Mouse (Mus musculus): ENCODE measurements around the gene Atp11c.

The Atp11c gene

DNA sequence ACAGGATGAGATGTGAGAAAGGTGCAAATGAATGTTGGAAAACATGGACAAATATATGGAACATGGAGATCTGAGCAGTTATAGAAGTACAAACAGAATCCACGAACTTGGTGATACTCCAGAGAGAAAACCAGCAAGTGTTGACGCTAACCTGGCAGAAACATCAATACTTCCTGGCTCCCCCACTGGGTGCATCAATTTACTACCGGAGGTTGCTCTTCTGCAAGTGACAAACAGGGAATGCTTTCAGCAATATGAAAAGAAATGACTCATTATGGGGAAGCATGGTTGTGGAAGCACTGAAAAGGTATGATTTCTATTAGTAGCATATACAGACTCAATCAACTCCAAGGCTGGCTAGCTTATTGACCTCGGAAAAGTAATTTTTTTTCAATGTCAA is 198.2 kb downstream of the Atp11c start:
- DNase-seq (ENCODE audit: extremely low read depth, low read depth, low spot score): no peak

DNA sequence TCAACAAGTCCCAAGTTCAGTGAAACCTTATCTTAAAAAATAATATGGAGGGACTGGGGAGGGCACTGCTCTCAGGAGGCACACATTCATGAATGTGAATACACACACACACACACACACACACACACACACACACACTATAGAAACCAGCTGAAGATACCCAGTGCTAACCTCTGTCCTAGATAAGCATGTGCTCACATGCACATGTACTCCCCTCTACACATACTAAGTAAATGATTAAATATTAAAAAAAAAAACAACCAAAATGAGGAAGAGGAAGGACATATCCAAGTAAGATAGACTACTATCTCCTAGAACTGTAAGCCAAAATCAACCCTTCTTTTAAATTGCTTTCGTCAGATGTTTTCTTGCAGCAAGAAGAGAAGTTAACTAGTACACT is 205.6 kb downstream of the Atp11c start:
- no peak for DNase-seq (ENCODE audit: extremely low read depth, low read depth, low spot score)

DNA sequence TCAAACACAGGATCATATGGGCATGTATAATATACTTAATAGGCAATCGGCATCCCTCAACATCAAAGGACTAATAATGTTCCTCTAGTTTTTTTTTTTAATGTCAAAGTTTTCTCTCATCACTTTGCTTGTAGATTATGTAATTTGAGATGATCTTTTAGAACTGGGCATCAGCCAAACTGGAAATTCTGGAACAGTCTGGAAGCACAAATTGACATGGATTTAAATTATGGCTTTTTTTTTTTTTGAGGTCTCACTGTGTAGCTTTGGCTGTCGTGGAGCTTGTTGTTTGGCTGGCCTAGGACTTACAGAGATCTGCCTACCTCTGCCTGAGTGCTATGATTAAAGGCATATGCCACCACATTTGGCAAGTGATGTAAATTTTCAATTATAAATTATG is 210.8 kb downstream of the Atp11c start:
- DNase-seq (ENCODE audit: extremely low read depth, low read depth, low spot score): no peak

DNA sequence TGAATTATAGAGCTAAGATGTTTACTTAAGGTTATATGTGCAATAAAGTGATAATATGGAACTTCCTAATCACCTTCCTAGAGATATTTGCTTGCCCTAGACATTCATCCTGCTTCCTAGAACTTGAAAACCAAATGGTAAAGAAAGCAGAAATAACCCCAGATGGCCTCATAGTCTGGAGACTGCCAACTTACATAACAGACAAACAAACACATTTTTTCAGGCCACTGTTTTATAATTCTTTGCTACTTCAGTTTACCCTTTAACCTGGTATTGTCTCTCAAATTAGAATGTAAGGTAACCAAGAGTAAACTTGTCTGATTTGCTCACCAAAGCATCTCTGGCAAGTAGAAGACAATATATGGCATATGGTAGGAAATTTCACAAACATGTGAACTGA is 212.1 kb downstream of the Atp11c start:
- DNase-seq (ENCODE audit: extremely low read depth, low read depth, low spot score): no peak

DNA sequence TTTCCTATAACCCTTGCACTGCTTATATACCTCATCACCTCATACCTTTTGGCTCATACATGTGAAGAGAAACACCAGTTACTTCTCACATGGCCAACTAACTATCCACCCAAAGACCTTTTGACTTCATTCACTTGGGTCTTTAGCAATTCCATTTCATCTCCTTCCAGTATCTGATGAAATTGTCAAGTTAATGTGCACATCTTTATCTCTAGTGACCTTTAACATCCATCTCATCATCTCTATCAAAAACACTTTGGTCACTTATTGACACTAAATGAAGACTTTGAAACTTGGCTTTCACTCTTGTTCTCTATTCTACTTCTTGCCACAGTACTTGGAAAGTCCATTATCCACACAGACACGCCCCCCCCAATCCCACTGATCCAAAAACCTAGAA is 243.8 kb downstream of the Atp11c start:
- DNase-seq (ENCODE audit: extremely low read depth, low read depth, low spot score): no peak

DNA sequence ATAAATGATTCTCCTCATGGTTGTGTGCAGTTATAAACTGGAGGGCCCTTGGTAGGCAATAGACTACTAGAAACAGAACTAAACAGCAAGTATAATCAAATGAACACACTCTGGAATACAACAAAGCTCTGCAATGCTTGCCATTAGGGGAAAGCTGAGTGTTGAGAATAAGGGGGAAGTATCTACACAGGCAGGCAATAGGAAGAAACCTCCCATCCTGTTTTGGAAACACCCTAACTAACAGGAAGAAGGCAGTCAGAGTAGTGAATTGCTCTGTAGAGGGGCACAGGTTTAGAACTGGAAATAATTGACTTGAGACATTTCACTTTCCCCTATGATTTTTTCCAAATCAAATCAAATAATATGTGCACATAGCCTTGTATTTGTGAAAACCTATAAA is 247.1 kb downstream of the Atp11c start:
- no peak for DNase-seq (ENCODE audit: extremely low read depth, low read depth, low spot score)

DNA sequence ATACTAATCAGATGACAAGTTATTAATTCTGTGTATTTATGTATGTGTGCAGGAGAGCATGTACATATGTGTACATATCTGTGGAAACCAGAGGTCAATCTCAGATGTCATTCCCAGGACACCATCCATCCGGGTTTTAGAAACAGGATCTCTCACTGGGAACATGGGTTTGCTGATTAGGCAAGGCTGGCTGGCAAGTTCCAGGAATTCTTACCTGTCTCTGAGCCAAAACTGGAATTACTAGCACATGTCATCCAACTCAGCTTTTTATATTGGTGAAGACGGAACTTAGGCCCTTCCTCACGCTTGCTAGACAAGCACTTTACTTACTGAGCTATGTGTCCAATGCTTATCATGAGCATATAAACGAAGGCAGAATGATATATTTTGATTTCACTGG is 247.5 kb downstream of the Atp11c start:
- DNase-seq (ENCODE audit: extremely low read depth, low read depth, low spot score): no peak

DNA sequence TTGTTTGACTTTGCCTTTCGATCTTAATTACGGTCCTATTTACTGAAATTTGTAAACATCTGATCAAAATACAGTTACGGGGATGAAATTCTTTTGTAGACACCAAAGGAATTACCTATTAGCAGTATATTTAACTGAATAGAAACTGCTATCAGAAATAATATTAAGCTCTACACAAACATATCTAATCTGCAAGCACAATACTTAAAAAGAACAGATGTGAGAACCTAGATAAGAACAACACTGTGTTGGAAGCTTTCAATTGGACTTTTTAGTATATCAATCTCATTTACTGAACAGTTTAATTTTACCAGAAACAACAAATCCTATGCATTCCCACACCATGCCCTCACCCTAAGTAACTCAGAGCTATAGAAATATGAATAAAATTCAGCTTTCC is 262.8 kb downstream of the Atp11c start:
- no peak for DNase-seq (ENCODE audit: extremely low read depth, low read depth, low spot score)

DNA sequence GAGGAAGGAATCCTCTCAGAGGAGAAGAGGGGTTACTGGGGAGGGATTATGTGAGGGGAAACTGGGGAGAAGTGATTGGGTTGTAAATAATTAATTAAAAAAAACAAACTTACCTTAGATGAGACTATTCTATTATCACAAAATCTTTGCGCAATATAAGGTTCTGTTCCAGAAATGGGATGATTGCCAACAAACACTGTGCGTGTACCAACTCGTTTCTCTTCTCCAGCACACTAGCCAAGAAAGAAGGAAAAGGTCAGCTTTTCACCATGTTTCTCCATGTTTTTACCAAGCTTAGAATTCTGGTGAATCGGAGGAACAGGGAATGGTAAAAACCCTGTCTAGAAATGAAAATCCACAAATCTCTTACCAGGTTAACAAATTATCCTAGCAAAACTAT is 271.2 kb downstream of the Atp11c start:
- DNase-seq (ENCODE audit: extremely low read depth, low read depth, low spot score): peak; percentile 28

DNA sequence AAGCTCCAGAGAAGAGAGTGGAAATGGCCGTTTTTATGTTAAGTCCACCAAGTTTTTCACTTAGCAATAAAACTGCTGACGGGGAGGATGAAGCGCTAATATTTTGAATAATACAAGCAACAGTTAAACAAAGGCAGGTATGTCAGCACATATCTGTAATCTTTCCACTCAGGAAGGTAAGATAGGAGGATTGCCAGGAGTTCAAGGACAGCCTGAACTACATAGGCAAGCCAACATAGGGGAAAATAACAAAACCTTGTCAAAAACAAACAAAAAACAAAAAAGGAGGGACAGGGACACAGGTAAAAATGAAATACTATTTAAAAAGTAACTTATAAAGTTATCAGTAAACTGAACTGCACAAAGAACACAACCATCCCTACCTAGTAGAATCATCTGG is 274.8 kb downstream of the Atp11c start:
- no peak for DNase-seq (ENCODE audit: extremely low read depth, low read depth, low spot score)

DNA sequence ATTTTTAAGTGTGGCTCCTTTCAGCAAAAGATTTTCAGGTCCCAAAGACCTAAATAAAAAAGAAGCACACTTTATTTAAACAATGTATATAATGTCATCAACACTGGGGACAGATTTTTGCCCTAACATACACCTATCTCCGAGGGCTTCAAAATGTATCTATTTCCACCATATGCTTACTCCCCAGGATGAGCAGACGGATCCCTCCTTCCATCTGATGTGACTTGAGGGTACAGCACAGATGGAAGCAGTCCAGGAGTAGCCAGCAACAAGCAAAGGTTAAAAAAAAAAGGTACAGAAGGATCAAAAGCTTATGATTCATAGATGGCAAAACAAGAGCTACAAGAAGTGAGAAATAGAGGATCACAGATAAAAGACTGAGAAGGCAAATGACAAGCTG is 300.2 kb downstream of the Atp11c start:
- no peak for DNase-seq (ENCODE audit: extremely low read depth, low read depth, low spot score)

DNA sequence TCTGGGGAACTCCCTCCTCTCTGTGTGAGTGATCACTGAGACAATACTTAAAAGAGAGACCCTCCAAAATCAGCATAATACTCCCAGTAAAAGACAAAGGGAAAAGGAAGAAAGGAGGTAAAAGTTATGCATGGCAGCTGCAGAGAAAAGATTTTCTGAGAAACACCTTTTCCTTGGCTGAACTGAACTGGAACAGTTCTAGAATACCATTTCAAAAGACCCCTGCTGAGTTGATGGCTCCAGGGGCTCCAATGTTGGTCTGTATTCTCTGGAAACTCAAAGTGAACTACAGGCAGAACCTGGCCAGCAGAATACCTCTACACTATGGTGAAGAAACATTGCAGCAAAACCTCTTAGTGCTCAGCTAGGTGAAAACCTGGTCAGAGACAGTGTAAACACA is 337.2 kb downstream of the Atp11c start:
- no peak for DNase-seq (ENCODE audit: extremely low read depth, low read depth, low spot score)

DNA sequence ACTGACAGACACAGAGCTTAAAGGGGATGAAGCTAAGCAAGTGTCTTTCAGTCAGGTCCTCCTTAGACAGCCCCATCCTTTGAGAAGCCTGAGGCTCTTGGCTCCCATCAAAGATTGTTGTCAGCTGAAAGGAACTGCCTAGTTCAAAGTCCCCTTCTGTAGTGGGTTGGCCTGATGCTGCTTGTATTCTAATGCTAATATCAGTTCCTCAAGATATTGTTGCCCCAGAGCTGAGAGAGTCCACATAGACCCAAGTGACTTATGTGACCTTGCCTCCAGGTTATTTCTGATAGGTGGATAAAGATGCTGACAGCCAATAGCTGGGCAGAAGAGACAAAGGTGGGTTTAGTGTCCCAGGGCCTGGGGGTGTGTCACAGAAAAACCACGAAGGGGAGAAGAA is 404.8 kb downstream of the Atp11c start:
- DNase-seq (ENCODE audit: extremely low read depth, low read depth, low spot score): no peak

DNA sequence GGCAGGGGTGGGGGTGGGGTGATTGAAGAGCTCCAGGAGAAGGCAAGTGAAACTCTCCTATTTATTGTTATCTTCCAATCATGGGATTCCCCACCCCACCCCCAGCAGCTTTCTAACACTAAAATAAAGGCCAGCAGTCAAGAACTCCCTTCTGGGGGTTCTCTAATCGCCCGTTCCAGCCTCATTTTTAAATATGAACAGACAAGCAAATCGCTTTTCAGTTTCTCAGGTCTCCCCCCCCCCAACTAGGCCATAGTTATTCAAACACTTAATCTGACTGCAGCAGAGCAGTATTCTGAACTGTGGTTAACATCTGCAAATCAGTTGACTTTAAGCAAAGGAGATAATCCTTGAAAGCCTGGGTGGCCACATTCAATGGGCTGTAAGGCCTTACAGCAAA is 409.9 kb downstream of the Atp11c start:
- DNase-seq (ENCODE audit: extremely low read depth, low read depth, low spot score): no peak

DNA sequence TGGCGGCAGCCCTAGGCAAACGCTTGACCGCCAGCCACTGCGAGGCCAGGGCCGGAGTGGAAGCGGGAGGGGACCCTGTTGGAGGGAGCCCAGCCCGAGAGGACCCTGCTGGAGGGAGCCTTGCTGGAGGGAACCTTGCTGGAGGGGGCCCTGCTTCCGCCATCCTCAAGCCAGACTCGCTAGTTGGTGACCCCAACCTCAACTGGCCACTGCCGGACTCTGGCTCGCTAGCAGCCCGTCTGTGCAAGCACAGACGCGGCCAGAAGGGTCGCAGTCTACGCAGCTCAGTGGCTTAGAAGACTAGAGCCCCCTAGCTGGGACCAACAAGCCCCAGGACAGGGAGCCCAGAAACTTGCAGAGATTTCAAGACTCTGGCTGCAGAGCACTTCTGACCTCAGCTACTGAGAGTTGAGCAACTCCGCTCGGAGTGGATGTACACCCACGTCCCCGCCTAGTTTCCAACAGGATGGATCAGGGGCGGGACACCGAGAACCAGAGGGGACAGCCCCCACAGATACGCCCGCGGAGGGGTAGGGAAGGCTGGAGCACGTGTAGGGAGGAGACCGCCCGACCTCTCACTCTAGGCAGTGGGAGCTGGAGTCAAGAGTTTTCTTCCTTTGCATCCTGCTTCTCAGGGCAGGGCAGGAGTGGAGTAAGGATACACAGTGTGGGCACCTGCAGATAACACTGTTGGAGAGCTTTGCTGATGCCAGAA is 413.6 kb downstream of the Atp11c start, which contains the start of gene Mcf2:
Mcf2 (minus strand) TSS at position 346 of the 715 bp plus-strand sequence.
- no peak for DNase-seq (ENCODE audit: extremely low read depth, low read depth, low spot score)

DNA sequence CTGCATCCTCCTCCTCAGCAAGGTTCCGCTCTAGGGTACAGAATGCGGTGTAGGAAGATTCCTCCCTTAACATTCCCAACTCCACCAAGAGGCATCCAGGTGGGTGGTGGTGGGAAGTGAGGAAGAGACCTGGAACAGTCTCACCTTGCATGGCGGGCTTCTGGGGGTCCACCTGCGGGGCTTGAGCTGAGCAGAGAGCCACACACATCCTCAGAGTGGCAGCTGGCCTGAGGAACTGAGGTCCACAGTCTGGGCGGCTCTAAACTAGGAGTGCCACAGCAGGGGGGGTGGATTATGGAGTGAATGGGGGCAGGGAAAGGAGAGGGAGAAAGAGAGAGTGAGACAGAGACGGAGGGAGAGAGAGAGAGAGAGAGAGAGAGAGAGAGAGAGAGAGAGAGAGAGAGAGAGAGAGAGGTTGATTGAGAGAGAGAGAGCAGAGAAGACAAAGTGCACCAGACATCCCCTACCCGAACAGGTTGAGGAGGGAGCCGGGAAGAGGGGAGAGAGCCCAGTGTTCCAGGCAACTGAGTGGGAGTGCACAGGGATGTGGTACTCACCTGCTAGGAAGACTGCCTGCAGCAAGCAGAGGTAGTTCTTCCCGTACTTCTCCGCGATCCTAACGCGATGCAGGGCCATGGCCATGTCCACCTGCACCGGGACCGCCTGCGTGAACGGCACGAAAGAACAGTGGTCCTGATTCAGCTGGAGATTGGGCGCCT is 414.3 kb downstream of the Atp11c start:
- DNase-seq (ENCODE audit: extremely low read depth, low read depth, low spot score): no peak

All from fat pad, adult 2 months (tissue).